Mouse (Mus musculus): Measurements from ENCODE around the gene Mertk.

GRCm38 (mm10) chr2:128697047-128697446, 1.7 kb upstream of the Mertk start:
- no peak for TF ChIP-seq CTCF (IDR thresholded peaks at IDR 0.05; ENCODE audit: borderline replicate concordance, control insufficient read depth, extremely low read depth, insufficient read depth, low read length, poor library complexity)
- no peak for TF ChIP-seq POLR2A (IDR thresholded peaks at IDR 0.05; ENCODE audit: control insufficient read depth, extremely low read depth, insufficient read depth, low read length, poor library complexity)

Measured in thymus, adult 2 months (tissue).